Mouse (Mus musculus): ENCODE results near the gene Dkk3.

Dkk3 gene

DNA sequence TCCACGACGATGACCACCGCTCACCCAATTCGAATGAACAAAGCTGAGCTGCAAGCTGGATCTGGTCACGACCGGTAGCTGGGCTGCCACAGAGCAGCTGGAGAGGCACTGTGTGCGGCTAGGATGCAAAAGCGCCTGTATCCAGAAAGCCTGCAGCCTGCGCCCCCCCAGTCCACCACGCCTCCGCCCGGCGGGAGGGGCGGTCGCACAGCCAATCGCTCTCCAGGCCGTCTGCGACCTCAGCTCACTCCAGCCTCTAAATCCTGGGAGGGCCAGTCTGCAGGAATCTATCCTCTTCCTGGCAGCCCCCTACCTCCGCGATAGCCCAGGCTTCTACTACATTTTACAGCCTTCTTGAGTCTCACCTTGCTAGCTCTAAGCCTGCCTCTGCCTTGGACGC, at the start of gene Dkk3:
Dkk3 (minus strand) TSS at position 116 of the 400 bp plus-strand sequence.
- DNase-seq: no peak

DNA sequence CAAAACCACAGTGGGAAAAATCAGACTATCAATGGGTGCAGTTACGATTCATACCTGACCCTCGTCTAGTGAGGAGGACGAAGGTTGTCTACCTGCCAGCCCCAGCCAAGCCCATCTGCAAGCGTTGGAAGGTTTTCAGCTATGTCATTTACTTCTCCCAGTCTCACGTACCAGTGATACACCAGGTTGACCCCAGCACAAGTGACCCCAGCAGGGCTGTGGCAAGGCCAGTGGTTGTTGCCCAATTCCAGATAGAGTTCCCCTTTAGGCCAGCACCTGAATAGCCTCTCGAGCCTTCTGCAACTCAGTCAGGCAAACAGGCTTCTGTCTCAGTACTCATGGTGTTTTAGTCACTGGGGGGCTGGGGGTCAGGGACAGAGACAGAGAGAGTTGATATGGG, 48.9 kb upstream of the Dkk3 start:
- DNase-seq: no peak

DNA sequence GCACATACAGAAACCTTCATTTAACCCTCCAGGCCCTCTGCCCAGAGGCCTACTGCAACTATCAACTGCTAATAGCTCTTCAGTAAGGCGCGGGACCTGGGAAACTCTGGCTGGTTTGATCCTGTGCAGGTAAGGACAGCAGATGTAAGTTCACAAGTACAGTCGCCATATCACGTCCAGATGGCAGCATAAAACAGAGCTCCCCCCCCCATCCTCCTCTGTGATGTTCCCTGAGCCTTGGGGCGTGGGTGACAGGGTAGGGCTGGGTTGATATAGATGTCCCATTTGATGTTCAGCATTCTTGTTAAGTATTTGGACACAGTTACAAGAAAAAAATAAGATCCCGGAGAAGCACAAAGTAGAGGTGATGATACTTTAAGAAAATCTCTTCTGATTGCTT, 46.7 kb upstream of the Dkk3 start:
- DNase-seq: peak in 1 of 2 experiments; percentile 44

DNA sequence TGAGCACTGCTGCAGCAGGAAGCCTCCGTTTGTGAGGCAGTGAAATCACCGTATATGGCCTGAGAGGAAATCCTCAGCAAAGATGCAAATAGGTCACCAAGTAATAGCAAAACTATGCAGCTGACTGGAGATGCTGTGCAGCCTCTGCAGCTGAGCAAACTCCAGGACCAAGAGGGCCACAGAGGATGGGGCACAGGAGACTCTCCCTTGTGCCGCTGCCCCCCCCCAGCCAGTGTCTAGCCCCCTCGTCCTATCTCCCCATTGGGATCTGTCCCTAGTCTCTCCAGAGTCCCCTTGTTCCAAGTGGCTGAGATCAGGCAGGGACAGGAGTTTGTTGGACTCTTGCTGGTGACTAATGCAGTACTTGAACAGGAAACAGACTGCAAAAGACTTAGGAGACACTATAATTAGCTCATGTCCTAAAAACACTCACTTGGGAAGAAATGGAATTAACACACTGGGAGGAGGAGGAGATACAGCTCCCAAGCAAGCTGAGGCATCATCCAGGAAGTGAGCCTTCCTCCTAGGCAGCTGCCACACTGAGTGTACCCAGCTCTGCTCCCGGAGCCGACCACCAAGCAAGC, 45.6 kb upstream of the Dkk3 start:
- DNase-seq: no peak

DNA sequence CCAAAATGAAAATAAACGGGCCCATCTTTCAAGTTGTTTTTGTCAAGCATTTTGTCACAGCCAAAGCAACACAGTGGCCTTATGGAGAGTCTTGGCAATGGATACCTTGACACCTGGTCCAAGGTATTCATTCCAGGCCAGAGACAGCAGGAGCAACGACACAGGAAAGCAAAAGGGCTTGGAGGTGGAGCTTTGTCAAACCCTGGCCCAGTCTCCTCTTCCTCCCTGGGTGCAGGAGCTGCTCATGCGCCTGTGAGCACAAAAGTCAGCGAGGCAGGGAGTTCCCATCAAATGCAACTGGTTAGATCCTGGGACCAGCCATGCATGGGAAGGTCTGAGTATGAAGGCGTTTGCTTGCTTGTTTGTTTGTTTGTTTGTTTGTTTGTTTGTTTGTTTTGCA, 45.1 kb upstream of the Dkk3 start:
- DNase-seq: no peak

DNA sequence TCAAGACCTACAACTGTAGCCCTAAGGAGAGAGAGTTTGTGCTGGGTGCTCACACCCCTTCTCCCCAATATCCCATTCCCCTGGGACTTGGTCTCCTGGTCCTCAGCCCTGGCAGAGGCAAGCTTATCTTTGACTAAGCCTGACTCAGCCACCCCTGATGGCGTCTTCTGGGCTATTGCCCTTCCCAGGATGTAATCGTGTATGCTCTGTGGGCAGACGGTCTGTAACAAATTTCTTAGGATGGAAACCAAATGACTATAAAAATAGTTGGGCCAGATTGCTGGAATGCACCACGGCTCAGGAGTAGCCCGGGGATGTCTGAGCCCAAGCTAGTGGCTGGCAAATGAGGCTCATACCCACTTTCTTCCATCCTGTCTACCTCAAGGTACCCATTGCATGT, 44.0 kb upstream of the Dkk3 start:
- DNase-seq: no peak

DNA sequence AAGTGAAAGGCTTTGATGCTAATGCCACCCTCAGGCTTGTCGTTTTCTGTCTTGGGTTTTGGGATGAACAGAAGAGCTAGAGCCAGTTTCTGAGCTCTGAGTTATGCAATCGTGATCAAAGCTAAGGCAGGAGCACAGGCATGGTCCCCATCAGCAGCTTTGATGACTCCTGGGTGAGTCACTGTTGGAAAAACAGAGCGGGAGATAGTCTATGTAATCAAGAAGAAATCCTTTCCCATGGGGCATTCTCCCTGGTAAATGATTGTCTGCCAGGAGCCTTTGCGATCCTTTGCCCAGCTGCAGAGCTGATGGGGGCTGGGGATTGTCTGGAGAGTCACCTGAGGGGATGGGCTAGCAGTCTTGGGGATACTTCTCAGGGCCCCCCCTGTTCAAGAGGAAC, 43.3 kb upstream of the Dkk3 start:
- DNase-seq: no peak

DNA sequence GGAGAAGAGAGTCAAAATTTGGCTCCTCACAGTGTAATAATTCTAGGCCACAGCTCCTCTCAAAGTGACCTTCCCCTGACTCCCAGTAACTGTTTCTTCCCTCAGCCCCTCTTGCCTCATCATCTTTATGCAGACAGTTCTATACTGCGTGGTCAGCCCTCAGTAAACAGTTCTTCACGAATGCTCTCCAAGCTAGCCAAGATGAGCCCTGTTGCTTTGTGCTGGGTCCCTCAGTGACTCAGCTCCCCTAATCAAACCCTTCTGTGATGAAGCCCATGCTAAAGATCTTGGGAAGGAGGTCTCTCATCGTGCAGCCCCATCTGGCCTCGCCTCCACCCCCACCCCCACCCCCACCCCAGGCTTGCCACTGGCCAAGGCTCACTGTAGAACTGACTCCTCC, 41.9 kb upstream of the Dkk3 start:
- DNase-seq: no peak

DNA sequence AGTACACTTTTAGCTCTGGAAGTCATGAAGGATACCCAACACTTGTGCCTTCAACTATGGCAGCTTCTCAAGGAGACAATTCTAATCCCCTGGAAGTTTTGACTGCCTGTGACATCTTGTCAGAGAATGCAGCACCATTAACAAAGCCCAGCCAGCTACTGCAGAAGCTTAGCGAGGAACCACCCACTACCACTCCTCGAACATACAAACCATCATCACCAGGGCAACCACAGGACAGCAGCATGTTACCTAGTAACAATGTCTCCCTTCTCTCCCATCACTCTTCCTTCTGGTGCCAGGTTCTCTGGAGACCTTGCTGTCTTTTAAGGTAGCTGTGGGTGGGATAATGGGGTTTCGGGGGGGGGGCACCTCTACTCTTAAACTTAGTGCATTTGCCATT, 40.5 kb upstream of the Dkk3 start:
- DNase-seq: no peak

DNA sequence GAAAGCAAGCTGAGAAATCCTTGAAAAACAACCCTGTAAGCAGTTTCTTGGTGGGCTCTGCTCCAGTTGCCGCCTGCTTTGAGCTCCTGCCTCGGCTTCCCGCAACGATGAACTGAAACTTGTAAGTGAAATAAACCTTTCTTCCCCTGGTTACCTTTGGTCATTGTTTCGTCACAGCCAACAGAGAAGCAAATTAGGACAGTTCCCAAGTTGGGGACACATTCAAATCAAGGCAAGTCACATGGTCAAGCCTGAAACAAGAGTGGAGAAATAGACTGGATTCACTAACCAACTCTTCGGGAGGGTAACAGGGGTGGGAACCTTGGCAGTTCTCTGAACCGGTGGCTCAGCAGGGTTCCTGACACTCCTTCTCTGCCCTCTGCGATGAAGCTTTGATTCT, 38.6 kb upstream of the Dkk3 start:
- DNase-seq: no peak

DNA sequence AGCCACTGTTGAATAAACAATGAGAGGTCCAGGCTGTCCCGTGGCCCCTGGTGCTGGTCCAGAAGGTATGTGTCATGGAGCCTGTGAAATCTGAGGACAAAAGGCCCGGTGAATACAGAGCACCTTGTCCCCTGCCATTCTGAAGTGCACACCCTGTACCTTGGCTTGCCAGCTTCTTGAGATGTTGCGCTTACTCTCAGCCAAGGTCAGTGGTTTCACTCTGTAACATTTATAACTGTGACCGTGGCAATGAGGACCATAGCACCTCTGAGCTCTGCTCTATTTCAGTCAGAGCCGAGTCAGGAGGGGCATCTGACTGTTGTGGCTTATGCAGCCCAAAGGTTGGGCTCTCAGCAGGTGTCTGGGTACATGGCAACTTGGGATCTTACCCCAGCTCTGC, 35.4 kb upstream of the Dkk3 start:
- DNase-seq: no peak

DNA sequence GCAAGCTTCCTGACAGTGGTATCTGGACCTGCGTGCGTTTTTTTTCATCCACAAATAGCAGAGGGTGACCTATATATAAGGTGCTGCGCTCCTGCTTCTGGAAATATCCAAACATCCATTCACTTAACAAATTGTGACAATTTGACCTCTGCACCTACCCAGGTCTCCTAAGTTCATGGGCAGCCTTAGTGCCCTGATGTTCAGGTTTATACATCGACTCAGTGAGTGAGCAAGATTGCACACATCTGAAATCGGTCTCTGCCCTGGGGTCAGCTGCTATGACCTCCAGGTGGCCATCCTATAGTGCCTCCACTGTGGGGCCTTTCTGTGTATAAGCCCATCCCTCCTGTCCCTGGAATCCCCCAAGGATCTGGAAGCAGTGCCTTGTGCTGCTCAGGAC, 33.9 kb upstream of the Dkk3 start:
- DNase-seq: no peak

DNA sequence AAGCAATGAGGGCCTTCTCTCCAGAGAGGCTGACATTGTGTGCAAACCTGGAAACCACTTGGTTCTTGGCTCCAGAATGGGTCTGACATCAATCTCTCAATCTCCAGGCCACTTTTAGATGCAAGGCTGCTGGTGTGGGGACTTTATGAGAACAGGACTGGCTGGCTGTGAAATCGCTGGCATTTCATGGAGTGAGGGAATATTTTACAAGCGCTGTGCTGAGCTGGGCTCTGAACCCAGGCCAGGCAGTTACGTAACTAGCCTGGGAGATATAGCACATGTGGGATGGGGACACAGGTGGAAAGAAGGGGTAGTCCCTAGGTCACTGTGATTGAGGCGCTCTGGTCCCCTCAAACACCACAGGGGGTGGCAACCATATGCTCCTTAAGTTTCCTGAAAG, 33.4 kb upstream of the Dkk3 start:
- no peak for DNase-seq

DNA sequence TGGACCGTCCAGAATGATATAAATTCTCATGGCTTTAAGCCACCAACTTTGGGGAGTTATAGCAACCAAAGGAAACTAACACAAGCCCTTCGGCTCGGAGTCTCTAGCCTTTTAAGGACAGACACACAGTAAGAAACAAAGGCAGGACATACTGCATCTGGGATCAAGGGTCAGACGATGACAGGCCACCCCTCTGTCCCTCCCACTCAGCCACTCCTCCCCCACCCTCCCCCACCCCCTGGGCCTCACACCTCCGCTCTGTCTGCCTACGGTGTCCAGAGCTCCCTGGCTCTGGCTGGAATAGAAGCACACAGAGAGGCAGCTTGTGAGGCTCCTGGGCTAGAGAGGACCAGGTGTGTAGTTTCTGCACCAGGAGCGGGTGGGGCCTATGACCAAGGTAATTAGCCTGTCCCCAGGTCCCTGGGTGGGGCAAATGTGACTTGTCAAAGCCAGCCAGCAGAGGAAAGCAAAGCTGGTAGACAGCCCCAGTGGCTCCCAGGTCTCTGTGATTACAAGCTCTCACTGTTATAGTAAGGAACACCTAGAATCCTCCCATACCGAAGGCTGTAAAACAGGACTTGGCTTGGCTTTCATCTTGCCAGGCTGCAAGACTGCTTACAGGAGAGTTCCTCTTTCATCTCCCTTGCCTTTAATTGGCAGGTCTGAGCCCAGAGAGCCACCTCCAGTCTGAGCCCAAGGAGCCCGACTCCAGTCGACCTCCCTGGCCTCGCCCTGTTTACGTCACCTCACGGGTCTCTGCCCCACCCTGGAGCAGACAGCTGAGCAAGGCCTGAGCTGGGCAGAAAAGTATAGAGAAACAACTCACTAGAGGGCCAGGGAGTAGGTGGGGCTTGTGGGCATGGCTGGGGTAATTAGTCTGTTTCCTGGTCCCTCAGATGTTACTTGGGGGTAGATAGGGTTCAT, 28.9 kb upstream of the Dkk3 start:
- DNase-seq: no peak

DNA sequence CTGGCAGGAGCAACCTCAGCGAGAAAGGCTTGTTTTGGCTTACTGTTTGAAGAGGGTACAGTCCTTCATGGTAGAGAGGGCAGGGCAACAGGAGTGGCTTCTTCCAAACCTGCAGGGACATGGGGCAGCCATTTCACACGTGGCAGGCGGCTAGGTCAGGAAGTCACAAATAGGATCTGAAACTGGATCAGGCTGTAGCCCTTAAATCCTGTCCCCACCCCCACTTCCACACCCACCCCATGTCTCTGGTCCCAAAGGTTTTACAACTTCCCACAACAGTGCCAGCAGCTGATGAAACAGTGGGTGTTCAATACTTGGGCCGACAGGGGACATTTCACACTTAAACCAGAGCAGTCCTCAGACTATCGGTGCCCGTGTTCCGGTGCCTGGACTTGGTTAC, 28.0 kb upstream of the Dkk3 start:
- no peak for DNase-seq

DNA sequence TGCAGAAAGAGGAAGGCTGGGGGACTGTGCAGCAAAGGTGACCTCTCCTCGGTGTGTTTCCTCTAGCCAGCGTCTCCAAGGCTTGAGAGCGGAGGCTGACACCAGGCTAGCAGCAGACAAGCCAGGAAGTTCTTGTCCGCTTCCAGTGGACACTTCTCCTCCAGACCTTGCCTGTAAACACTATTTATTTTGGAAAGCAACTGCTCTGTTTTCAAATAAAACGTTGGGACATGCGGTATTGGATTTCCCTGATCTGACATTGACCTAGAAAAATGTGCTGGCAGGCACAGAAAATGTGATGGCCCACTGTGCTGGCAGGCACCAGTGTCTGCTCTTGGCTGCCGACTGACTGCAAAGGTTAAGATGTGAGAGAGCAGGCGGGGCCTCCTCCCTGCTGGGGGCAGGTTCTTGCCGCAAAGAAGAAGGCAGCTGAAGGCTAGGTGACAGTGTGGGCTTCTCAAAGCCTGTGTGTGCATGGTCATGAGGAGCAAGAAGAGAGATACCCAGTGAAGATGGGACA, 26.4 kb upstream of the Dkk3 start:
- no peak for DNase-seq

DNA sequence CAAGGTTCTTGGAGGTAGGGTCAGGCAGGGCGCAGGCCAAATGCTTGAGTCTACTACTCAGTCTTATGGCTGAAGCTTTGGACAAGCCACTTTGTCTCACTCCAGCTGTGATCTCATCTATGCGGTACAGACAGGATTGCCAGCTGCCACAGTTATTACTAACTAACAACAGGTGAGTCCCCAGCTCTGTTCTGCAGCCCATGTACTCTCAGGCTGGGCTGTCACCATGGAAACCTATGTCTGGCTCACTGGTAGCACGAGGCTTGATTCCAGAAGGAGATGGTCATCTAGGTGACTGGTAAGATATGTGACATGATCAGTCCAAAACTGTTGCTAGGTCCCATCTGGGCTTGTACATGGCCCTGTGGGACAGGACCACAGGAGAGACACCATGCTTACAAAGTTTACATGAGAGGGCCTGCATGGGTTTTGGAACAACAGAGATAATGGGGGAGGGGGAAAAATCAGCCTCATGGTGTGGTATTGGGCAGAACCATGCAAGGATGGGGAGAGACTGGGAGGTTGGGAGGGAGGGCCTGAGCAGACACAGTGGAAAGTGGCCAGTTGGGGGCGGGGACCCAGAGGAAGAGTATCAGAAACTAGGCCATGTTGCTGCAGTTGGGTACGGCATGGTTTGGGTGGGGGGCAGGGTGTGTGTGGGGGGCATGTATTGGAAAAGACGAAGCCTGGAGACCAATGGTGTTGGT, 25.8 kb upstream of the Dkk3 start:
- DNase-seq: no peak

DNA sequence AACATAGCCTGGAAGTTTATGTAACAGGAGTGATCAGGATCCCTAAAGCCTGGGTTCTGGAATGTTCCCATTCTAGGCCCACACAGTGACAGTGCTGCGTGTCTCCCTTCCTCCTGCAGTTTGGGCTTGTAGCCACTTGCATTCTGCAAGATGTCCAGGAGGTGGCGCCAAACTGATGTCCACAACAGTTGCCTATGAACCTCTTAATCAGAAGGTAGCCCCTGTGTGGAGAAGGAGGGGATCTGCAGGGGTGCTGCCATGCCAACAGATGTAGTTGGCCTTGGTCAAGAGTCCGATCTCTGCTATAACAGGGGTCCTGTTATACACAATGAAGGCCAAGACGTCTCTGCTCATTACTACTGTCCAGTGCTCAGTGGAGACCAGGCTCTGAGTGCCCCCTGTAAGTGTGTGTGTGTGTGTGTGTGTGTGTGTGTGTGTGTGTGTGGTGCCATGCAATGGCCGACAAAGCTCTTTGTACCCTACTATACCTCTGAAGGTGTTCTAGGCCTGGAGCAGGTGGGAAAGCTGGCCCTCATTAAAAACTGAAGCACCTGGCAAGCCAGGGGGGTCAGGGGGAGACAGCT, 24.5 kb upstream of the Dkk3 start:
- DNase-seq: peak; percentile 81 to 83

DNA sequence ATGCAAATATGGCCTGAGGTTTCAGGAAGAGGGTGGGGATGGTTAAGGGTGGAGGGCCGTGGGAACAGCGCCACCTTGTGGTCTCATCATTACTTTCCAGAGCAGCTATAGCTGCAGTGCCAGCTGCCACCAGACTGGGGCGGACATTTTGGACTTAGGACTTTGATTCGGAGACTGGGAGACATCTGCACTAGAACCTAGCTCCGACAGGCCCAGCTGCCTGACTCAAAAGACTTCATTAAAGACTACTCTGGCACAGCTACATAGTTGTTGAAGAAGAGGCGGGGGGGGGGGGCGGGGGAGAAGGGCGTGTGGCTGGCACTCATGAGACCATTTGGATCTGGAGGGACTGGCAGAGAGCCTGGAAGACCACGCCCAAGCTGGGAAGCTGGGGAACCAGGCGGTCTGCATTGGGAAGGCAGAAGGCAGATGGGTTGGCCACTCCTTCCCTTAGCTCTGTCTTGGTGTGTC, 21.4 kb upstream of the Dkk3 start:
- DNase-seq: peak; percentile 61 to 65

DNA sequence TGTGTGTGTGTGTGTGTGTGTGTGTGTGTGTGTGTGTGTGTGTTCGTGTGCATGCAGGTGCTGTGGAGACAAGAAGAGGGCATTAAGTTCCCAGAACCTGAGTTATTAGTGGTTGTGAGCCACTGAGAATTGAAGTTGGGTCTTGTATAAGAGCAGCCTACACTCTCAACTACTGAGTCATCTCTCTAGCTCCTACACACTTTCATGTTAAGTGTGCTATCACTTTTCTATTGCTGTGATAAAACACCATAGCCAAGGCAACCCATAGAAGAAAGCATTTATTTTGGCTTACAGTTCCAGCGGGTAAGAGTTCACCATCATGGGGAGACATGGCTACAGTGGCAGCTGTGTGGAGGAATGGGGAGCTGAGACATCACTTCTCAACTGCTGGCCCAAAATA, 17.8 kb upstream of the Dkk3 start:
- no peak for DNase-seq

DNA sequence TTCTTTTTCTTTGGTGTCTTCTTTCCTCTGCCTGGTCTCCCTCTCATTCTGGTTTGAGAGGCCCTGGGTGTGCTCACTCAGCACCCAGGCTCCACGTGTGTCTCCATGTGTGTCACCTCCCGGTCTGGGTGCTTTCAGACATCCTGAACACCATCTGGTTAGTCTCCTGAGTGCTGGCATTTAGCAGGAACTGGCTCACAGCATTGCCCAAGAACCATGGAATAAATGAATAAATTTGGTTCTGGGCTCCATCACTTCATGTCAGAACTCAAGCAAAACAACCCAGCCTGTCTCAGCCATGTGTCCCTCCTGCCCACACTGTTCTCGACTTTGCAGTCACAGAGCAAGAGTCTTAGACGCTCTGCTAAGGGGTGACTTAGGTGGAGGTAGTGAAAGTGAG, 13.8 kb upstream of the Dkk3 start:
- no peak for DNase-seq

DNA sequence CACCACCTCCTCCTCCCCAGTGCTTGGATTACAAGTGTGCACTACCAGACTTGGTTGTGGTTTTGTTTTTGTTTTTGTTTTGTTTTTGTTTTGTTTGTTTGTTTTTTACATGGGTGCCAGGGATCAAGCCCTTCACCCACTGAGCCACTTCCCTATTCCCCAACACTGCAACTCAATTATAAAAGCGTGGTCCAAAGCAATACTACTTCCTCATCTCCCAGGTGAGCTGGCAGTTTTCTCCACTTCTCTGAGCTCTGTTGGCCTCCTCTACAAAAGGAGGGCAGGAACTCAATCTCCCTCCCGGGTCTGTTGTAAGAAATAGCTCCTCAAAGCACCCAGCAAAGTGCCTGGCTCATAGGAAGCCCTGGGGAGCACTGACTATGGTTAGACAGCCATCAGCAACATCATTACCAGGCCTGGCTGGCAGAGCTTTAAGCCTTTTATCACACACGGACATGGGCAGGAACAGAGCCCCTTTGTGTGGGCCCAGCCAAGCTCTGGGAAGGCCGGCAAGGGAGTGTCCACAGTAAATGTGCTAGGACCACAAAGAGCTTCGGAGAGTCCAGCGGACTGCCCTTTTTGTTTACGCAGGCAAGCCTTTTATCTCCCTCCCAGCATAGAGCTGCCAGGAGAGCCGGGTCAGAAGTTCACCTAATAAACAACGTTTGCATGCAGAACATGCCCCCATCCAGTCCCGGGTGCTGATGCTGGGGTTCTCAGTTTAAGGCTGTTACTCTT, 11.3 kb upstream of the Dkk3 start:
- DNase-seq: no peak

DNA sequence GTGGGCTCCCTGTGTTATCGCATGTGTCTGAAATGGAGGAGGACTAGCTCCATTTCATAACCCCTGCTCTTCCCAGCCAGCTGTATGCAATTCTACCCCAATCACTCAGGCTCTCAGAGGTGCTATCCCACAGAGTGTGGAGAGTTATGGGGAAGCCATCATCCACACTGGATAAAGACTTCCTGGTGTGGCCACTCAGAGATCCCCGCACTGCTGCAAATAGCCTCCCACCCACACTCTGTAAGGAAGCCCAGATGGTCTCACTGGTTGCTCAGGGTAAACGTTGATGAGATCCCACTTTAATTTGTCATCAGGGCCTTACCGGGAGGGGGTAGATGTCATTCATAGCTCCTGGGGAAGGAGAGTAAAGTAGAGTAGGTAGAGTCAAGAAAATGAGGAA, 6.7 kb upstream of the Dkk3 start:
- no peak for DNase-seq
